Mouse (Mus musculus): ENCODE results near the gene Lmo7.

Lmo7 gene

GRCm38 (mm10) chr14:101879050-101879694, 149.4 kb downstream of the Lmo7 start:
- no peak for DNase-seq

DNA sequence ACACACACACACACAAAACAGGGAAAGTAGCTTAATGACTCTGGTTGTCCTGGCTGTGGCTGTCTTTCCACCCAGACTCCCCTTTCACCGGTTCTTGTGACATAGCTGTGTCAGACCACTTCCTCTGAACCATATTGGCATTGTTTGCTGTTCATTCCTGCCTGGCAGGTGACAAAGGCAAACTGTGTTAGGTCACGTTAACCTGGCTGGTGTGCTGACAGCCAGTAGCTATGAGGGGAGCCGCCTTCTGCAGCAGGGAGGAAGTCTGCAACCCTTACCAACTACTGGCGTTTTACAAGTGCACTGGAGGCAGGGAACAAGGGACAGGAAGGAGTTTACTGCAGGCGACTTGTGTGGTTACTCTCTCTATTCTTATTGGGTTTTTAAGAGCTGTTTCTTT, 153.2 kb downstream of the Lmo7 start:
- no peak for DNase-seq

- DNase-seq = no peak
These were observed 154.0 kb downstream of the Lmo7 start for GRCm38 (mm10) chr14:101883787-101884186.

GRCm38 (mm10) chr14:101886320-101886719, 156.6 kb downstream of the Lmo7 start:
- DNase-seq = no peak

DNA sequence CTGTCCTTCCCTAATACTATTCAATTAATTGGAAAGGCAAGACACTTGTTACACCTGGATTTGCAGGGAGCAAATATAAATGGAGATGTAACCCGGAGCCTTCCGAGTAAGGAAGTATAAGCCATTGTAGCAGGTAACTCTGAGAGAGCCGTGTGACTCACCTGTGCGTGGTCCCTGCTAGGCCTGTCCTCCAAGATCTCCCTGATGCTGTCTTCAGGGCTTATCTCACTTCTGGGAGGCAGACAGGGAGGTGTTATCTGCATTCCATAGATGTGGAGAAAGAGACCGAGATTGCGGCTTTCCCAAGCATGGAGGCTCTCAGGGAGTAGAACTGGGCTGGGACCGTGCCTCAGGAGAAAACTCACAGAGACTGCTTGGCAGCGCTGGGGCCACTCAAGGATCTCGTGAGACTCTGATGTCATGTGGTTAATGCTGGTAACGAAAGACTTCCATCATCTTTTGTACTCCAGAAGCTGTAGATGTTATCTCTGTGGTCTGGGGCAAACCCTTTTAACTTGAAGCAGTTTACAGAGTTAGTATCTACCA, 162.2 kb downstream of the Lmo7 start:
- DNase-seq = no peak

DNA sequence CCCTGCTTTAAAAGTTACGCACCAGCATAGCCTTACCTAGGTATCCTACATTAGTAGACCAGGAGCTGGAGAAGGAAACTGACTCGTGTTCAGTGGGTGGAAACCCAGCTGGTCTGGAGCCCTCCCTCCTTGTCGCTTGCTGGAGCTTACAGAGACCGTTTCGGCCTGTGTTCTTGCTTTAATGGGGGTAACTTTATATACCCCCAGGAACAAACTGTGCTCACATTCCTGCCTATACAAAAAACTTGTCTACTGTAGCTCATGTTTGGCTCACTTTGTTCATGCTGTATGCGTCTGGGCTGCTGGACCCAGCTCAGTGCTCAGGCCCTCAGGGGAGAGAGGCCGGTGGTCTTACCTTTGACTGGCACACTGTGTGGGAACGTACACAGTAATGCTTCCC, 162.7 kb downstream of the Lmo7 start:
- no peak for DNase-seq

DNA sequence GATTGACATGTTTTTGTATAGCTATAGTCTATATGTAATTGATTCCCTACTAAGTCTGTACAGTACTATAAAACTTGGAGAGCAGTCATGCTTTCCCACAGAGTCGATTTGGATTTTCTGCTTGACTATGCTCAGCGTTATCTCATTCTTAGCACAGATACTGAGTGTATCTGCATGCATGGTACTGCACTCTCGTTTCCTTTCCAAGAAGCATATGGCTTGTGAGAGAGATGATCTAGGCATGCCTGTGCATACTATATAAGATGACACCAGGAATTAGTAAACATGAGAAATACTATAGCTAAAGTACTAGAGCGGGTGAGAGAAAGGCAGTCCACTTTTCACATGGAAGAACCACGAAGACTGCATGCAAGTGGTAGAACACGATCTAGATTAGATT, 163.5 kb downstream of the Lmo7 start:
- DNase-seq = no peak

DNA sequence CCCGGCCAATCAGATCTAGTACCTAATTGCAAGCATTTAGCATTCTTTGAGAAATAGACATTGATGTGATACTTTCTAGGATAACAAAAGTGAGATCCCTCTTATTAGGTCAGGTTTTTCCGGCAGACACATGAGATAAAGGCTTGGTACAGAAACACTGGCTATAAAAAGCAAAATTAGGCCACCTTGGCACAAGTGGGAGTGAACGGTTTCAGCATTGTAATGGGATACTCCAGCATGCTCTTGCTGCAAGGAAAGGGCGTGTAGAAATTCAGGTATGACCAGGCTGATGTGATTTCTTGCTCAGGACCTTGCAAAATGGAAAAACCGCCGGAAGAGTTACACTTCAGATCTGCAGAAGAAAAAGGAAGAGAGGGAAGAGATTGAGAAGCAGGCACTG, 168.5 kb downstream of the Lmo7 start:
- no peak for DNase-seq

DNA sequence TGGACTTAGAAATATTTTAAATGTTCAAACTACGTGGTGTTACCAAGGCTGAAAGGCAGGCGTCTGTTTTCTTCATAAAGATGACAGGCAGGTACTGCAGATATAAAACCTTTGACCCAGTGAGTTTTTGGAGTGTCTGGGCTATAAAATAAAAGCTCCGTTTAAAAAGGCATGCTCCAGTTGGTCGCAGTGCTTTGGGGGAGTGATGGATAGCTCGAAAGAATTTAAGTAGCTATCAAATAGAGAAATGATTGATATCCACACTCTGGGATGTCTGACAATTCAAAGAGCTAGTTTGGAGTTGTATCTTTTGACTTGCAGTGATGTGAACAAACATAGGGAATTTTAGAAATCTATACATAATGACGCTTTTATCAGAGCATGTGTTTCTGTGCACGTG, 171.7 kb downstream of the Lmo7 start:
- DNase-seq = no peak

GRCm38 (mm10) chr14:101901976-101902375, 172.2 kb downstream of the Lmo7 start:
- no peak for DNase-seq

GRCm38 (mm10) chr14:101903722-101904121, 174.0 kb downstream of the Lmo7 start:
- no peak for DNase-seq

DNA sequence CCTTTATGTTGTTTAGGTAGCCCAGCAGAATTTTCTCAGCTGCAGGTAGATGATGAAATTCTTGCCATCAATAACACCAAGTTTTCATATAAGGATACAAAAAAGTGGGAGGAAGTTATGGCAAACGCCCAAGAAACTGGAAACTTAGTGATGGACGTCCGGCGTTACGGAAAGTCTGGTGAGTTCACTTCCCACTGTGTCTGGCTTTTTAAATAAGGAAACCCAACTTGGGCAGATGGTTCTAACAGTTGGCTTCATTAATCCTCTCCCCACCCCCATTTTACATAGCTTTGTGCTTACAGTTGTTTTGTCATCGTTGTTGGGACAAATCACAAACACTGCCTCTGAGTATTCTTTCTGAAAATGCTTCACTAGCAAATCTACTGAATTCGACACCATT, 182.2 kb downstream of the Lmo7 start:
- DNase-seq = no peak

- no peak for DNase-seq
These were observed 182.6 kb downstream of the Lmo7 start for GRCm38 (mm10) chr14:101912392-101912791.

- DNase-seq = no peak
These were observed 184.6 kb downstream of the Lmo7 start for GRCm38 (mm10) chr14:101914321-101914720.

DNA sequence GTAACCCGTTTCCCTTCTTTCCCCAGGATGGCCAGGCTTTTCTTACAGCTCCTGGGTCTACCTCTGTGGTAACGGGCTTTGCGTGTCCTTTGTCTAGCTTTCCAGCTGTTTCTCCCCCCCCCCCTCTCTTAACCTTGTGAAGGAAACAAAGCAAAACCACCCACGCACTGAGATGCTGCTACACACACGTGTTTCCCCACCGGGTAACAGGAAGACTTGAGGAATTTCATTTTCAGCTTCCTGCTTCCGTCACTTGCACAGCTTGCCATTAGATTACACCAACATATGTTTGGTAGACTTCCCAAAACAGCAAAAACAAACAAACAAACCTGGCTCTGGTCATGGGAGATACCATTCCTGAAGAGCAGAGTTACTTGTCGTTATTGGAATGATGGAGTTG, 186.1 kb downstream of the Lmo7 start:
- no peak for DNase-seq

GRCm38 (mm10) chr14:101918471-101918870, 188.7 kb downstream of the Lmo7 start:
- DNase-seq = no peak

DNA sequence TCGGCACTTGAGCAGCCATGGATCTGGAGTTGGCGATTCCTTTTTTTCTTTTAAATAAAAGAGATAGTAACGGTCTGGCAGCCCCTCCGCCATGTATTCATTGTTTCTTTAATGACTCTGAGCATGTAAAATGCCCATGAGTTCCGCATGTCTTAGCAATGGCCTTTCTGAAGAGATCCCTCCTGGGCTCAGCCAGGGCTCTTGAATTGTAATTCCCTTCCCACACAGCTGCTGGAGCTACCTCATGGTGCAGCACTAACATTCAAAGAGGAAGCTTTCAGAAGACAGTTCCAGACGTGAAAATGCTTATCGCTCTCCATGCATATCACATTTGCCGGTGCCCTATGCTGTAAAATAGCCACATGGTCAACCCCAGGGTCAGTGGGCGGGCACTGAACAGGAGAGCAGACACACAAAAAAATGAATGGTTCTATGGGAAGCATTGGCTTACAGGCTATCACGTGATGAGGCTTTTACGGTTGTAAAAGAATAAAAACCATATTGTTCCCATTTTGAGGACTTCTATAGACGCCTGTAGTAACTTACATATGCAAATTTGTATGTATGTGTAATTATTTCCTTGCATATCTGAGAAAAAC, 198.0 kb downstream of the Lmo7 start:
- DNase-seq = no peak

GRCm38 (mm10) chr14:101930576-101931447, 201.1 kb downstream of the Lmo7 start:
- DNase-seq = no peak

DNA sequence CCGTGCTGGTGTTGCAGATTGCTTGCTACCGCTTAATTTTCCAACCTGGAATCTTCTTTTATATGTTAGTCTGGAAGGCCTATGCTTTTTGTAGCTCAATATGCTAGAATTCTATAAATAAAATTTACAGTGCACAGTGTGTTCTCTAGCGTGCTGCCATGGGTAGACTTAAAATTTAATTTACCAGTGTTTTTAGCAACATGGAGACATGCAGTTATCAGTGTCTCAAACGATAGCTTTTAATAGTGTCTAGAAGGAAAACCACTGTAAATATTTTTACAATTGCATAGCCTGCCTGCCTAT, 201.6 kb downstream of the Lmo7 start:
- no peak for DNase-seq

DNA sequence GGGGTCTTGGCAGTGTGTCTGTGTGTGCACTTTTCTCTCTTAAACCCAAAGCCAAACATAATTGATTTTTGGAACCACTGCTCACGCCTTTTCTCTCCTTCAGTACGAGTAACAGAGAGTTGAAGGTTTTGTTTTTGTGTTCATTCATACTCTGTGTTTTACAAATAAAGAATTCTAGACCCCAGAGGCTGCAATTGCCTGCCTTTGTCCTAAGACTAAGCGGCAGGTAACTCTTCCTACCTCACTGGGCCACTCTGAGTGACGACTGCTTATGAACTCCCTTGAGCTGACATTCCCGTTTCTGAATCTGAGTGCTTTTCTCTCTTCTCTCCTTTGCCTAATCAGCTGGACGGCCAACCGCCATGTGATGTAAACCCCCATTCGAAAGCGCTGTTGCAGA, 203.8 kb downstream of the Lmo7 start:
- no peak for DNase-seq

DNA sequence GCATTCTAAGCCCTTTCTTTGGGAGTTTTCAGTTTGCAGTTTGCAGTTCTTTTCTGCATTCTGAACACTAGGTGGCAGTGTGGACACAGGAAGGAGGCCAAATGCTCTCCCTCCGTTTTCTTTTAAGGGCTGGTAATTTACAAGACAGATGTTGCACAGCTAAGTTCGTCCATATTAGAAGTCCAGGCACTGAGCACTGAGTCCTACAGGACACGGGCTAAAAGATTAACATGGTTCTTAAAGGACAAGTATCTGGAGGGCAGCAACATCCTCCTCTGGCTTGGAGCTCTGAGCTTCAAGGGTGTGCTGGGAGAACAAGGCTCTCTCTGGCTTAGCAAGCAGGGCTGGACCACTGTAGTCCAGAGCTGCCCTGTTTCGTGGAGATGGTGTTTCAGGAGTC, 213.2 kb downstream of the Lmo7 start:
- DNase-seq = peak; percentile 81

DNA sequence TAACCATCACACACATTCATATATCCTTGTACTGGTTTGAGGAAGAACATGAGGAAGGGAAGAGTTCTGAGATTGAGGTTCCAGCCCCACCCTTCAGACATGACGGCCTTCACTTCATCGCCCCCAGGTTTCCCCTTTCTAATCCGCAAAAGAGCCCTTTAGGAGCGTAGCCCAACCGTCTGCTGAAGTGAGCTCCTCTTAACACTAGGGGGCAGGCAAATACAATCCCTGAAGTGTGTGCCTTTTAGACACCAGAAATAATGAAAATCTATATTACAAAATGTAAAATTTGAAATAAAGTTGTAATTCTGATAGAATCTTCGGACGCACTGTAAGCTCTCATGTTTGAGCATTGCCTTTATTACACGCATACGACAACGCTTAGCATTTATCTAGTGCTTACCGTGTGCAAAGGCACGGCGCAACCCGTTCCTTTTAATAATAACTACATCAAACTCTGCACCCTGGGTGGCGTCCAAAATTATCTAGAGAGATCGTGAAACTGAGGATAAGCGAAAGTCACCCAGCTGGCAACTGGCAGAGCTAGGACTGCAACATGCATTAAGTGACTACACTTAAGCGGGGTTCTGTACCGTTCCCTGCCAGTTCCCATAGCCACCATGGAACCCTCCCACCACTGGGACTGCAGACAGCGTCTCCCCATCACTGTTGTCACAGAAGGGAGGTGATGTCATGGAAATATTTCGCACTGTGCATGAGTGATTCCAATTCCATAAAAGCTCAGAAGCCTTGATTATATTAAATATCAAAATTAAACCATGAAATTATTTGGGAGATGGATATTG, 217.2 kb downstream of the Lmo7 start:
- peak; percentile 64 for DNase-seq

- DNase-seq = peak; percentile 73
These were observed 219.4 kb downstream of the Lmo7 start for GRCm38 (mm10) chr14:101949114-101949513.
